Mouse (Mus musculus): ENCODE measurements around the gene Far2. TPM values are rescaled to one million over a fixed set of nuclear protein-coding genes. Genes with fewer than 3 reads are reported as not detected.

The Far2 gene
- polyA plus RNA-seq, 1 experiment from 2014 or later = 2.5 TPM

DNA sequence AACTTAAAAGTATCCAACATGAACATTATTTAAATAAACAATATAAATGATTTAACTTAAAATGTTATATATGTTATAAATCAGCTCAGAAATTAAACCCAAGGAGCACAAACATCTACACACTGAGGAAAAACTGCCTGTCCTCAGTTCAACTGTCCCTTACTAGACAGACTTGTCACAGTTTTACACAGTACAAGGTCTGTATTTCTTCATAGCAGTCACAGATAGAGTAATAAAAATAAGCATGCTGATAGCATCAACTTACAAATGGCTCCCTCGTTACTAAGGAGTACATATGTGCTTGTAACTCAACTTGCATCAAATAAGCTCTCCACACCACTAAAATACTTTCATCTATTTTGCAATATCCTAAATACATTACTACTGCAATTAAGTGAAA lies 158.1 kb downstream of the Far2 start:
- Histone ChIP-seq H3K9me3 (no peaks in the 10 kb centered on the region), H3K4me2 (replicated peaks) (no peak overlapping the region), H3K36me3 (peaks cover 42% of the 10 kb centered on the region), H3K4me3 (no peak overlapping the region), H3K9ac (no peak overlapping the region), H3K27ac (no peak overlapping the region), H3K27me3 (no peaks in the 10 kb centered on the region), H3K4me1 (peaks cover under 1% of the 10 kb centered on the region; the same call in 1 of the 2 replicates)
- WGBS = 80% methylated on average over 1 of the region's 1 CpGs
- ATAC-seq (ENCODE audit: low FRiP score, low read depth) = no peak

DNA sequence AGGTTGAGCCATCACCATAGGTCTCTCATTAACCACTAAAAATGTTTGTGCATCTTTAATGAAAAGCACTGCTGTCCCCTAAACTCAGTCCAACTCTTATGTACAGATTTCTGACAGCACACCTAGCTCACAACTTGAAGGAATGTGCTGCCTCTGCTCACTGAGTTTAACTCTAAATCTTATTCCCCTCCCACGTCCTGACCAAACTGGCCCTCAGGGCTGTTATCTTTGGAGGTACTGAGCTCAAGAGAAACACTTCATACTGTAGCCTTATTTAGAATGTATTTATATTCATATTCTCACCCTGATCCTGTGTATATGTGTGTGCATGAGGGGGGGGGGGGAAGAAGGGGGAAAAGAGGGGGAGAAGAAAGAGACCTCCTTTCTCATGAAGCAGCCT lies 160.5 kb downstream of the Far2 start:
- peaks cover 10% of the 10 kb centered on the region for H3K4me1 ChIP-seq
- no peak overlapping the region for H3K4me3 ChIP-seq
- H3K9ac ChIP-seq = no peak overlapping the region
- peaks cover 24% of the 10 kb centered on the region for H3K36me3 ChIP-seq
- no peaks in the 10 kb centered on the region for H3K9me3 ChIP-seq
- ATAC-seq (ENCODE audit: low FRiP score, low read depth) = no peak
- H3K27me3 ChIP-seq = no peaks in the 10 kb centered on the region
- WGBS = 78% methylated on average over 1 of the region's 1 CpGs
- no peak overlapping the region for H3K27ac ChIP-seq
- H3K4me2 ChIP-seq (replicated peaks) = no peak overlapping the region

DNA sequence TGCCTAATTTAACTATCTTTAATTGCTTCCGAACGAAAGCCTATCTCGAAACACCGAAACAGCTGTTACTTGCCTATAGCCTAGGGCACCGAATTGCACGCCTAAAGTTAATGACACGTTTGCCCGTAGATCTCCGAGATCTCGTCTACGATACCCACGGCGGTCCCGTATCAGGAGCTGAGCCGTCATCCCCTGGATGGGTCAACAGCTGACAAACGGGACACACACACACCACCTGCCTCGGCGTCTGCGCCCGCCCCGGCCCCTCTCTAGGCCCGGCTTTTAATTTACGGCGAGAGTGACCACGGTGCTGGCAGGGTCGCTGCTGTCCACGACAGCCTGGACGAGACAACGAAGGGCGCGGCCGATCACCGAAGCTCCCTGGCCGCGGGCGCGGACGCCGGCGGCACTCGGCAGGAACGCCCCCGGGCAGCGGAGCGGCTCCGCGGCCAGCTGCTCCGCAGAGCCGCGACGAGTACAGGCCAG lies 164.4 kb downstream of the Far2 start:
- Histone ChIP-seq H3K36me3 (no peaks in the 10 kb centered on the region), H3K4me2 (replicated peaks) (peak overlapping the region; percentile 70), H3K27ac (peak overlapping the region; percentile 80), H3K9me3 (no peaks in the 10 kb centered on the region), H3K9ac (peak overlapping the region; percentile 99), H3K4me3 (peak overlapping the region; percentile 77), H3K27me3 (no peaks in the 10 kb centered on the region), H3K4me1 (peaks cover 16% of the 10 kb centered on the region)
- 1% methylated on average over 51 of the region's 51 CpGs for WGBS
- peak; percentile 26 for ATAC-seq (ENCODE audit: low FRiP score, low read depth)

DNA sequence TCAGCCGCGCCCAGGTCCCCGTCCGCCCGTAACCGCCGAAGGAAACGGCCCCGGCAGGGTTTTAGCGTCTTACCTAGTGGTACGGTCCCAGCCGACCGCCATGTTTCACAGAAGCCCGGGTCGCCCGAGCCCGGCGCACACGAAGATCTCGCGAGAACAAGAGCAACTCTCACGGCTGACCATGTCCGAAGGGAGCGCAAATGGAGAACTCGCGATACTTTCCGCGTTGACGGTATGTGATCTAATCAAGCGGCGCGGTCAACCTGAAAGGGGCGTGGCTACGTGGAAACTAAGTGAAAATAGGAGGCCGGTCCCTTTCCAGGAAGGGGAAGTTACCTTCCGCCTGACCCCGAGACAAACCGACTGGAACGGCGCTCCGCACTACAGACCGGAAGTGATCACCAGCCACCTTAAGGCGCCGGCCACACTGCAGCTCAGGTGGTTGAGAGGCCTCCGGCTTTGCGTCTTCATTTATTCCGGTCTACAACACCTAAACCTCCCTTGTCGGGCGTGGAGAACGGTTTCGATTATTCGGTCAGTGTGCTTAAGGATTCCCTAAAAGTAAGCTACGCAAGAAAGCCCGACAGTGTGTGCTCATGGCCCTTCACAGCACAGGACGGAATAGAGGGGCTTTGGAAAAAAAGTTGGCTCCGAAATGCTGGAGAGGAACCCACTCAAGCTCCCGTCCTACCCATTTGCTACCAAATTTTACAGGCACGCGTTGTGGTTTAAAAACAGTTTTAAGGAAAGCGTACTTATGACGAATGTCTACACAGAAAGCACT lies 165.0 kb downstream of the Far2 start, which contains the start of gene Ergic2:
Gene Ergic2 (minus strand): TSS at position 478 of the 784 bp plus-strand sequence.
- H3K9me3 ChIP-seq = no peaks in the 10 kb centered on the region

DNA sequence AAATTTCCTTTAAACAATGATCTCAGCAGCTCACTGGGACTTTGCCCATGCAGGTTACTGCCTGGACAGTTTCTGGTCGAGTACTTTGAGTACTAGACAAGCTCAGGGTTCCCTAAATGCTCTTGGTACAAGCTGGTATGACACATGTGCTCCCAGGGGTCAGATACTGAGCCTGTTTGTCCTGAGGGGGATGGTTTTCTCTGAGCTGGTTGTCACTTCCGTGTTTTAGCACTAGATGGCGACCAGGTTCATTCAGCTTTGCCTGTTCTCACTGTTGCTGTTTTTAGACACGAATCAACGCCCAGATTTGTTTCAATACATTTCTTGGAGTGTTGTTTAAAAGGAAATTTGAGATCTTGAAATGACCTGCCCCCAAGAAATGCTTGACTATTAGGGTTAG lies 167.7 kb downstream of the Far2 start:
- H3K27ac ChIP-seq = no peak overlapping the region
- no peaks in the 10 kb centered on the region for H3K9me3 ChIP-seq
- WGBS = 12% methylated on average over 5 of the region's 5 CpGs
- H3K4me3 ChIP-seq = no peak overlapping the region
- H3K36me3 ChIP-seq = no peaks in the 10 kb centered on the region
- H3K4me2 ChIP-seq (replicated peaks) = no peak overlapping the region
- no peak for ATAC-seq (ENCODE audit: low FRiP score, low read depth)
- H3K9ac ChIP-seq = no peak overlapping the region
- H3K4me1 ChIP-seq = peaks cover 16% of the 10 kb centered on the region
- no peaks in the 10 kb centered on the region for H3K27me3 ChIP-seq

More for the DNA sequence above, 165.0 kb downstream of the Far2 start, which contains the start of gene Ergic2:
- ATAC-seq (ENCODE audit: low FRiP score, low read depth) = peak; percentile 99
- Histone ChIP-seq H3K27ac (peak within 1 kb of the TSS; percentile 83), H3K27me3 (no peaks in the 10 kb centered on the region), H3K9ac (peak within 1 kb of the TSS; percentile 99), H3K4me1 (peaks cover 16% of the 10 kb centered on the region), H3K4me3 (peak within 1 kb of the TSS; percentile 77), H3K4me2 (replicated peaks) (peak within 1 kb of the TSS; percentile 72), H3K36me3 (no peaks in the 10 kb centered on the region)
- WGBS = under 1% methylated on average over 61 of the region's 61 CpGs

DNA sequence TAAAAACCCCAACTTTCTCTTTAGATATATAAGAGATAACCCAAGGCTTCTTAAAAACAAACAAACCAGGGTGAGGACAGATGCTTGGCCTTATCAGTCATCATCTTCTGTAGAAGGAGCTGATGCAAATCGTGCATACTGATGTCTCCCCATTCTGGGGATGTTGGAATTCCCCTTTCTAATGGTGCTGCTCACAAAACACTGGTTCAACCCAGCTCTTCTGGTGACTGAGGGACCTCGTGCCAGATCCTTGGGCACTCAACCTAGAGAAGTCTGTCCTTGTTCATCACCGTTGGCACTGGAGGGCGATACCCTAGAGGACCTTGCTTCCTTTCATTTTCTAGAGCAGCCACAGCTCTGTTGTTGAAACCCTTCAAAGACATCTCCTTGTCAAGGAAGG lies 169.7 kb downstream of the Far2 start:
- WGBS = 88% methylated on average over 4 of the region's 4 CpGs
- no peak for ATAC-seq (ENCODE audit: low FRiP score, low read depth)
- Histone ChIP-seq H3K4me3 (no peak overlapping the region), H3K9ac (no peak overlapping the region), H3K27me3 (no peaks in the 10 kb centered on the region), H3K9me3 (no peaks in the 10 kb centered on the region), H3K27ac (no peak overlapping the region), H3K4me1 (peaks cover 6% of the 10 kb centered on the region), H3K4me2 (replicated peaks) (no peak overlapping the region), H3K36me3 (no peaks in the 10 kb centered on the region)

DNA sequence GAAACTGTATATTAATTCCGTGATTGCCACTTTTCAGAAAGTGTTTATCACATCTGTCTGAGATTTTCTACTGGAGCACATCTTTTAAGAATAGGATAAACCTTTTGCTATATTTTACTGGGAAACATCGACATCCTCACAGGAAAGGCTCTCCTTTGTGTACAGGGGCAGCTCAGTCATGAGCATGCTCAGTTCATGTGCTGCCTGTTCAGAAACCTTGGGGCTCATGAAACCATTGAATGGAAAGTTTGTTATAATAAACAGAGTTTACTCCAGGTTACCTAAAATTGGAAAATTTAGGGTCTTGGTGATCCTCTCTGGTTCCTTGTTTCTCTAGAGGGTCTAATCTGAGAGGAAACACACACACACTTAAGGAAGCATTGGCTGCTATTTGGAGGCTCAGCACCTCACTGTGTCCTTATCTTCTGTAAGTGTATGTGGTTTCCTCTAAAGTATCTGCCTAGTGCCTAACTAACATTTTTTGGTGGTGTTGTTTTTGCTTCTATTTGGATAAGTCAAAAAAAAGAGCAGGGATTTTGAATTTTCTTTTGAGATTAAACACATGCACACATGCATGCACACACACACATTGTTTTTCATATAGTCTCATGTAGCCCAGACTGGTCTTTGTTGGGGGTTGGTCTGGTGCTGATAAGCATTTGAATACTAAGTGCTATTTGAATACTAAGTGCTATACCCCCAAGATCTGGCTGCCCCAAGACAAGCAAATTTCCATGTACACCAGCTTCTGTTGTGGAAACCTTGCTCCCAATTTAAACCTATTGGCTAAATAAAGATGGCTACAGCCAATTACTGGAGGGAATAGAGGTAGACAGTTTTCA lies 171.4 kb downstream of the Far2 start:
- Histone ChIP-seq H3K27ac (no peak overlapping the region), H3K9me3 (no peaks in the 10 kb centered on the region), H3K36me3 (no peaks in the 10 kb centered on the region), H3K4me3 (no peak overlapping the region), H3K4me1 (peaks cover 8% of the 10 kb centered on the region; the same call in 1 of the 2 replicates), H3K27me3 (no peaks in the 10 kb centered on the region), H3K4me2 (replicated peaks) (no peak overlapping the region), H3K9ac (no peak overlapping the region)
- 83% methylated on average over 2 of the region's 2 CpGs for WGBS
- ATAC-seq (ENCODE audit: low FRiP score, low read depth) = no peak

DNA sequence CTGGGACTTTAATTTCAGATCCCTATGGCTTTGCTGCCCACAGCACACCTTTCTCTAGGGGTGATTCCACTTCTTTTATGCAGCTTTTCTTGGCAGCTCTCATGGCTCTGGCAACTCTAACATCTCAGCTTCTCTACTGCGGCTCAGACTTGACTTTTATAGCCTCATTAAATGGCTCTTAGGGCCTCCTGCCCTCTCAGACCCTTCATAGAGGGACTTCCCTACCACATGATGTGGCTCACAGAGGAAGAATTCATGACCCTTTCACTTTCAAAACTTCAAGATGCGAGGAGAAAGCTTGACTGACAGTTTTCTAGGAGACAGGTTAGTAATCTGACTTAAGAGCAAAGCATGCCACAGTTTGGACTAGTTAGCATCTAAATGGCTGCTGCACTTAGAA lies 175.6 kb downstream of the Far2 start:
- H3K9ac ChIP-seq = no peak overlapping the region
- no peak overlapping the region for H3K4me2 ChIP-seq (replicated peaks)
- H3K27ac ChIP-seq = no peak overlapping the region
- H3K4me3 ChIP-seq = no peak overlapping the region
- ATAC-seq (ENCODE audit: low FRiP score, low read depth) = peak; percentile 40; the same call in 1 of the 2 replicates
- H3K27me3 ChIP-seq = no peaks in the 10 kb centered on the region
- 20% methylated on average over 2 of the region's 2 CpGs for WGBS
- no peaks in the 10 kb centered on the region for H3K36me3 ChIP-seq
- peaks cover 8% of the 10 kb centered on the region; the same call in 1 of the 2 replicates for H3K4me1 ChIP-seq
- H3K9me3 ChIP-seq = no peaks in the 10 kb centered on the region

DNA sequence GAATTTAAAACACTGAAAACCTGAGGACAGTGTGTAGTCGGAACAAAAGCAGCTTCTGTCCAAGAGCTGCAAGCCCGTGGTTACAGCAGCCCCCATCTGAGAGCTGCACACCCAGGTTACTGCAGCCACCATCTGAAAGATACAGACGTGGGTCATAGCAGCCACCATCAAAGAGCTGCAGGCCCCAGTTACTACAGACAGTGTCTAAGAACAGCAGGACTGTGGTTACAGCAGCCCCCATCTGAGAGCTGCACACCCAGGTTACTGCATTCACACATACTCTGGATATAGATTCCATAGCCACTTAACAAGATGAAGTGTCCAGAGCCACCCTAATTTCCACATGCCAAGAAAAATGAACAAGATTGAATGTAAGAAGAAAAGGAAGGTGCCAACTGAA lies 180.5 kb downstream of the Far2 start:
- H3K36me3 ChIP-seq = no peaks in the 10 kb centered on the region
- no peak for ATAC-seq (ENCODE audit: low FRiP score, low read depth)
- H3K27ac ChIP-seq = no peak overlapping the region
- no peak overlapping the region for H3K4me3 ChIP-seq
- no peak overlapping the region for H3K9ac ChIP-seq
- H3K4me2 ChIP-seq (replicated peaks) = no peak overlapping the region
- no peaks in the 10 kb centered on the region for H3K27me3 ChIP-seq
- H3K4me1 ChIP-seq = peaks cover 6% of the 10 kb centered on the region; the same call in 1 of the 2 replicates
- WGBS = 67% methylated on average over 3 of the region's 3 CpGs
- H3K9me3 ChIP-seq = no peaks in the 10 kb centered on the region

Other genes with a start within 250 kb of the Far2 start
- 224 and 229 TPM in 2 replicates for gene Ergic2, start 165.1 kb downstream of the Far2 start, polyA plus RNA-seq (2015; fragmentation: Nextera tagmentation; extraction: Ambion mirVana)

Data from limb, embryonic 13.5 days (tissue).